Mouse (Mus musculus): ENCODE measurements around the gene Slc7a6. TPM values are rescaled to one million over a fixed set of nuclear protein-coding genes. Genes with fewer than 3 reads are reported as not detected.

Slc7a6 gene
- polyA plus RNA-seq, 1 experiment = 96.3 TPM

DNA sequence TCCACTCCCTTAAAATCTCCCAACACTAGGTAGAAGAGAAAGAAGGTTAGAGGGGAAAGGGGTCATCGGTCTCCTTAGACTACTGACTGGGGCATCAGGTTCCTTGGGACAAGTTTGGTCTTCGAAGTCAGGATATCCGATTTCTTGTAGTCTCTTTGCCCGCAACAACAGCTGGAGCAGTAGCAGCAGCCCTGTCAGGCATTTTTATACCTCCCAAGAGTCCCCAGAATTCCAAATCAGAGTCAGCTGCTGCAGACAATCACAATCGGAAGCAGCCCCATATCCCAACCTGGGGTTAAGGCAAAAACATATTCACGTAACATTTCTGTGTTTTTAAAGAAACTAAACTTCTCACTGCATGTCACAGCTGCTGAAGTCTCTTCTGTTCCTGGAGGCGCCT, 62.9 kb downstream of the Slc7a6 start:
- TF ChIP-seq POLR2A (IDR thresholded peaks at IDR 0.05; ENCODE audit: control insufficient read depth, extremely low read depth, insufficient read depth, low read length, poor library complexity) (no peak), CTCF (IDR thresholded peaks at IDR 0.05; ENCODE audit: borderline replicate concordance, control insufficient read depth, extremely low read depth, insufficient read depth, low read length, poor library complexity) (no peak)
- no peak overlapping the region for H3K27ac ChIP-seq (ENCODE audit: control insufficient read depth, insufficient read depth, low read length)
- WGBS = 94% methylated on average over 7 of the region's 7 CpGs
- no peak overlapping the region for H3K4me3 ChIP-seq (ENCODE audit: control insufficient read depth, insufficient read depth, low read length)
- H3K4me1 ChIP-seq (replicated peaks; ENCODE audit: control insufficient read depth, insufficient read depth, low read length) = no peaks in the 10 kb centered on the region; the same call in 1 of the 2 replicates
- H3K27me3 ChIP-seq (ENCODE audit: control insufficient read depth, insufficient read depth, low read length) = no peaks in the 10 kb centered on the region
- 0 out of 2 replicates have a peak, but pooled peaks cover 4% of the 10 kb centered on the region for H3K36me3 ChIP-seq (ENCODE audit: control insufficient read depth, insufficient read depth, low read length)
- DNase-seq = no peak

DNA sequence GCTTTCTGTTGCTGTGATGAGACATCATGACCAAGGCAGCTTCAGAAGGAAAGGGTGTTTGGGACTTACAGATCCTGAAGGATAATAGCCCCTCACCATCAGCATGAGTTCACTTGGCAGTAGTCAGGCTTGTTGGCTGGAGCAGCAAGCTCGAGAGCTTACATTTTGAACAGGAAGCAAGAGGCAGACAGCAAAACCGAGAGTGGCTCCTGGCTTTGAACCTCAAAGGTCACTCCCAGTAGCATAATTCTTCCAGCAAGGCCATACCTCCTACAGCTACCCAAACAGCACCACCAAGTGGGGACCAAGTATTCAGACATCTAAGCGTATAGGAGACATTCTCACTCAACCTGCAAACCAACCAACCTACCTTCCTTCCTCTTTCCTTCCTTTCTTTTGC, 64.1 kb downstream of the Slc7a6 start:
- Histone ChIP-seq H3K27ac (ENCODE audit: control insufficient read depth, insufficient read depth, low read length) (no peak overlapping the region), H3K4me1 (replicated peaks; ENCODE audit: control insufficient read depth, insufficient read depth, low read length) (no peaks in the 10 kb centered on the region; the same call in 1 of the 2 replicates), H3K36me3 (ENCODE audit: control insufficient read depth, insufficient read depth, low read length) (peaks cover 6% of the 10 kb centered on the region; the same call in 1 of the 2 replicates), H3K4me3 (ENCODE audit: control insufficient read depth, insufficient read depth, low read length) (no peak overlapping the region), H3K27me3 (ENCODE audit: control insufficient read depth, insufficient read depth, low read length) (no peaks in the 10 kb centered on the region)
- no peak for DNase-seq
- WGBS = 82% methylated on average over 3 of the region's 3 CpGs
- TF ChIP-seq CTCF (IDR thresholded peaks at IDR 0.05; ENCODE audit: borderline replicate concordance, control insufficient read depth, extremely low read depth, insufficient read depth, low read length, poor library complexity) = no peak
- TF ChIP-seq POLR2A (IDR thresholded peaks at IDR 0.05; ENCODE audit: control insufficient read depth, extremely low read depth, insufficient read depth, low read length, poor library complexity) = no peak

DNA sequence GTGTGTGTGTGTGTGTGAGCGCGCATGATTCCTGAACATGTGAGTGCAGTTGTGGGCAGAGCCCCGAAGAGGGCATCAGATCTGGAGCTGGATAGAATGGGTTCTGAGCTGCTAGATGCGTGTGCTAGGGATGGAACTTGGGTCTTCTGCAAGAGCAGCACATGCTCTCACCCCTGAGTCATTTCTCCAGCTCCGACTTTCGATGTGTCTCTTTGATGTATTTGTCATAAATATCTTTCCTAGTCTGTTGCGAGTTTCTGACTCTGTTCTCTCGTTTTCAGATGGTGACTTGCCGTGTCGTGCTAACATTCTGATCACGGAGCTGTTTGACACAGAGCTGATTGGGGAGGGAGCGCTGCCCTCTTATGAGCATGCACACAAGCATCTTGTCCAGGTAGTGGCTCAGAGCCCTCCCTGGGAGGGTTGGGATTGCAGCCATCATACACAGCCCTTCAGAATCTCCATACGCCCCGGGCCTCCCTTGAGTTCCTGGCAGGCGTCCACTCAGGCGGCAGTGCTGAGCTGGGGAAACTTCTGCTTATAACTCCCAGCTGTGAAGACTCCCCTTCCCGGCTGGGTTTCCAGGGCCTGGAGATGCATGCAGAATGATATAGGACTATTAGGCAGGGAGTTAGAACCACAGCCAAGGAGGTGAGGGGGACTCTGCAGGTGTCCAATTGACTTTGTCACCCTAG, 66.1 kb downstream of the Slc7a6 start:
- no peak overlapping the region for H3K4me3 ChIP-seq (ENCODE audit: control insufficient read depth, insufficient read depth, low read length)
- peaks cover 6% of the 10 kb centered on the region; the same call in 1 of the 2 replicates for H3K36me3 ChIP-seq (ENCODE audit: control insufficient read depth, insufficient read depth, low read length)
- TF ChIP-seq CTCF (IDR thresholded peaks at IDR 0.05; ENCODE audit: borderline replicate concordance, control insufficient read depth, extremely low read depth, insufficient read depth, low read length, poor library complexity) (no peak), POLR2A (IDR thresholded peaks at IDR 0.05; ENCODE audit: control insufficient read depth, extremely low read depth, insufficient read depth, low read length, poor library complexity) (no peak)
- DNase-seq = no peak
- WGBS = 96% methylated on average over 17 of the region's 17 CpGs
- no peak overlapping the region for H3K27ac ChIP-seq (ENCODE audit: control insufficient read depth, insufficient read depth, low read length)
- no peaks in the 10 kb centered on the region for H3K27me3 ChIP-seq (ENCODE audit: control insufficient read depth, insufficient read depth, low read length)
- no peaks in the 10 kb centered on the region; the same call in 1 of the 2 replicates for H3K4me1 ChIP-seq (replicated peaks; ENCODE audit: control insufficient read depth, insufficient read depth, low read length)

DNA sequence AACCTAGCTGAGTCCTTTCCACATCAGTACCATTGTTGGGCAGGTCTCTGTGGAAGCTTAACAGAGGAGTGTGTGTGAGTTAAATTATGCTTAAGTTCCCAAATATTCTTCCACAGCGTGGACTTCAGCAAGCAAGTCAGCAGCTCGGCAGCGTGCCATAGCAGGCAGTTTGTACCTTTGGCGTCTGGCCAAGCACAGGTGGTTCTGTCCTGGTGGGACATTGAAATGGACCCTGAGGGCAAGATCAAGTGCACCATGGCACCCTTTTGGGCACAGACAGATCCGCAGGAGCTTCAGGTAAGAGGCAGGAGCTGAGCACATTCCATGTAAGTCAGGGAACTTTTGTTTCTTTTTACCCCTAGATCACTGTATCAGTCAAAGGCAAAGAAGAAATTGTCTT, 68.4 kb downstream of the Slc7a6 start:
- H3K4me1 ChIP-seq (replicated peaks; ENCODE audit: control insufficient read depth, insufficient read depth, low read length) = no peaks in the 10 kb centered on the region; the same call in 1 of the 2 replicates
- 94% methylated on average over 5 of the region's 5 CpGs for WGBS
- DNase-seq = no peak
- no peak overlapping the region for H3K27ac ChIP-seq (ENCODE audit: control insufficient read depth, insufficient read depth, low read length)
- H3K27me3 ChIP-seq (ENCODE audit: control insufficient read depth, insufficient read depth, low read length) = no peaks in the 10 kb centered on the region
- no peak for TF ChIP-seq CTCF (IDR thresholded peaks at IDR 0.05; ENCODE audit: borderline replicate concordance, control insufficient read depth, extremely low read depth, insufficient read depth, low read length, poor library complexity)
- TF ChIP-seq POLR2A (IDR thresholded peaks at IDR 0.05; ENCODE audit: control insufficient read depth, extremely low read depth, insufficient read depth, low read length, poor library complexity) = no peak
- peaks cover 6% of the 10 kb centered on the region; the same call in 1 of the 2 replicates for H3K36me3 ChIP-seq (ENCODE audit: control insufficient read depth, insufficient read depth, low read length)
- no peak overlapping the region for H3K4me3 ChIP-seq (ENCODE audit: control insufficient read depth, insufficient read depth, low read length)

Other genes with a start within 250 kb of the Slc7a6 start
- gene Ctrl, start 235.0 kb upstream of the Slc7a6 start, polyA plus RNA-seq (2012; rRNA removed) = 6.9 and 8.4 TPM in 2 replicates
- gene Psmb10, start 230.4 kb upstream of the Slc7a6 start, polyA plus RNA-seq (2012; rRNA removed) = 375 and 484 TPM in 2 replicates
- gene Lcat, start 225.5 kb upstream of the Slc7a6 start, polyA plus RNA-seq (2012; rRNA removed) = 5.3 and 6.0 TPM in 2 replicates
- gene Slc12a4, start 202.8 kb upstream of the Slc7a6 start, polyA plus RNA-seq (2012; rRNA removed) = 69.3 TPM in 2 replicates
- gene Dpep3, start 189.4 kb upstream of the Slc7a6 start, polyA plus RNA-seq (2012; rRNA removed) = 0.09 TPM in 1 of 2 replicates, not detected in the other
- gene Dus2, start 177.5 kb upstream of the Slc7a6 start, polyA plus RNA-seq (2012; rRNA removed) = 19.8 and 22.3 TPM in 2 replicates
- not detected in 2 replicates for gene Dpep2nb, start 162.9 kb upstream of the Slc7a6 start, polyA plus RNA-seq (2012; rRNA removed)
- gene Ddx28, start 157.0 kb upstream of the Slc7a6 start, polyA plus RNA-seq (2012; rRNA removed) = 16.7 and 20.3 TPM in 2 replicates
- gene Nfatc3, start 110.0 kb upstream of the Slc7a6 start, polyA plus RNA-seq (2012; rRNA removed) = 161 and 186 TPM in 2 replicates
- 24.5 and 29.9 TPM in 2 replicates for gene Esrp2, start 31.9 kb upstream of the Slc7a6 start, polyA plus RNA-seq (2012; rRNA removed)
- 17.4 and 18.2 TPM in 2 replicates for gene Pla2g15, start 18.5 kb upstream of the Slc7a6 start, polyA plus RNA-seq (2012; rRNA removed)
- gene Slc7a6os, start 42.1 kb downstream of the Slc7a6 start, polyA plus RNA-seq (2012; rRNA removed) = 44.9 and 45.5 TPM in 2 replicates
- 34.0 and 36.7 TPM in 2 replicates for gene Prmt7, start 42.1 kb downstream of the Slc7a6 start, polyA plus RNA-seq (2012; rRNA removed)
- 3.6 and 3.8 TPM in 2 replicates for gene Smpd3, start 169.1 kb downstream of the Slc7a6 start, polyA plus RNA-seq (2012; rRNA removed)
- 4.1 and 4.7 TPM in 2 replicates for gene Zfp90, start 246.5 kb downstream of the Slc7a6 start, polyA plus RNA-seq (2012; rRNA removed)